Mouse (Mus musculus): Measurements from ENCODE around the gene Fsip1. TPM values are rescaled to one million over a fixed set of nuclear protein-coding genes. Genes with fewer than 3 reads are reported as not detected.

Gene Fsip1
- polyA plus RNA-seq, 1 experiment from 2014 or later, result 4.5 TPM

DNA sequence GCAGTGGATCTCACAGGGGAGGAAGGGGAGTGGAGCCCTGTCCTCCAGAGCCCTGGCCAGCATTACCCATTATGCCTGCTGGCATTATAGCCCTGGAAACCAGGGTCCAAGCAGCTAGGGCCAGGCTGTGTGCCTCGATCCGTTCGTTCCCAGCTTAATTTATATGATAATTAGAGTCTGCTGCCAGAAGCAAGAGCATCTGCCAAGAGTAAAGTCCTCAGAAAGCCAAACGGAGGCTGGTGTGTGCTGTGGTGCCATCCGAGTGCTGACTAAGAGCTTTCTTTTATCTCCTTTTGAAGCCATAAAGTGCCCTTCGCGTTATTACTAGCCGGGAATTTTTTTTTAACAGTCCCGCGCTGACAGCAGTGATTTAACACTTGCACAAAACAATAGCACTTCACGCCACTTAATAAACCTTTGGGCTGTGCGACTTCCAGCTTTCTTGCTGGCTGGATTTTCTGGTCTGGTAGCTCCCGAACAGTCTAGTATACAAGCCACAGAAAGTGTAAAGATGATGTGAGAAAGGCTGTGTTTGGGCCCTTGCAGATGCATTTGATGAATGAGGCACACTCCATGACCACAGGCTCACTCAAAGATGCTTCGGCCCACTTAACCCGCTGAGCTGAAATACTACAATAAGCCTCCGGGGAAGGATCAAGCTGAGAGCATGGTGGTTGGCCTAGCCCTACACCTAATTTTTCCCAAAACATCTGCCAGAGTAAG is 52.9 kb downstream of the Fsip1 start:
- H3K36me3 ChIP-seq (ENCODE audit: control insufficient read depth, insufficient read depth), result no peaks in the 10 kb centered on the region
- H3K9ac ChIP-seq (replicated peaks; ENCODE audit: low read depth, low read length), result 0 out of 2 replicates have a peak overlapping the region, but pooled peaks have one; percentile 20
- H3K4me3 ChIP-seq (replicated peaks; ENCODE audit: low read length), result no peak overlapping the region
- H3K4me1 ChIP-seq (replicated peaks; ENCODE audit: control insufficient read depth, insufficient read depth, low read length), result peaks cover 44% of the 10 kb centered on the region
- 3% methylated on average over 16 of the region's 16 CpGs for WGBS
- peak; percentile 85 for ATAC-seq
- H3K27me3 ChIP-seq (replicated peaks; ENCODE audit: control insufficient read depth, insufficient read depth, low read length), result no peaks in the 10 kb centered on the region
- H3K27ac ChIP-seq (ENCODE audit: low read length), result peak overlapping the region; percentile 90
- no peaks in the 10 kb centered on the region for H3K9me3 ChIP-seq (ENCODE audit: control insufficient read depth, low read length)
- H3K4me2 ChIP-seq (ENCODE audit: low read length), result peak overlapping the region; percentile 43

GRCm38 (mm10) chr2:118202934-118203333 is 53.8 kb downstream of the Fsip1 start:
- ATAC-seq, result no peak
- H3K27ac ChIP-seq (ENCODE audit: low read length), result peak overlapping the region; percentile 90
- peak overlapping the region; percentile 43 for H3K4me2 ChIP-seq (ENCODE audit: low read length)
- no peaks in the 10 kb centered on the region for H3K27me3 ChIP-seq (replicated peaks; ENCODE audit: control insufficient read depth, insufficient read depth, low read length)
- 9% methylated on average over 2 of the region's 2 CpGs for WGBS
- no peaks in the 10 kb centered on the region for H3K36me3 ChIP-seq (ENCODE audit: control insufficient read depth, insufficient read depth)
- no peaks in the 10 kb centered on the region for H3K9me3 ChIP-seq (ENCODE audit: control insufficient read depth, low read length)
- no peak overlapping the region for H3K9ac ChIP-seq (replicated peaks; ENCODE audit: low read depth, low read length)
- no peak overlapping the region for H3K4me3 ChIP-seq (replicated peaks; ENCODE audit: low read length)
- H3K4me1 ChIP-seq (replicated peaks; ENCODE audit: control insufficient read depth, insufficient read depth, low read length), result peaks cover 44% of the 10 kb centered on the region

- no peak for ATAC-seq
Observed at GRCm38 (mm10) chr2:118201983-118202382, 54.8 kb downstream of the Fsip1 start.

DNA sequence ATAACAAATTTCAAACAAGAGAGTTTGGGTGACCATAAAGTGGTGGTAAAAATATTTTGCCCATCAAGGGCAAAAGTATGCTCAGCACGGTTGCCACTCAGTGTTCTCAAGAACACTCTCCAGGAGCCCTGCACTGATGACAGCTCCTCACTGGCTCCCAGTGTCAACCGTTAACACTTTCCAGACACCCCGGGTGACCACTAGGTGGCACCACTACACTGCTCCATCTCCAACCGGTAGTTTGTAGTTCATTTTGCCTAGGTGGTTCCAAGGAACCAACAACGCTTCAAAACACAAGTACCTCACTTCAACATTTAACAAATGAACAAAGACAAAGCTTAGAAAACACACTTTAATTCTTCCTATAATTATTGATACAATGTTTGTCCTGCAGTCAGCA is 56.9 kb downstream of the Fsip1 start:
- no peaks in the 10 kb centered on the region for H3K27me3 ChIP-seq (replicated peaks; ENCODE audit: control insufficient read depth, insufficient read depth, low read length)
- no peak overlapping the region for H3K27ac ChIP-seq (ENCODE audit: low read length)
- H3K4me2 ChIP-seq (ENCODE audit: low read length), result no peak overlapping the region
- H3K9me3 ChIP-seq (ENCODE audit: control insufficient read depth, low read length), result no peaks in the 10 kb centered on the region
- H3K9ac ChIP-seq (replicated peaks; ENCODE audit: low read depth, low read length), result no peak overlapping the region
- H3K4me3 ChIP-seq (replicated peaks; ENCODE audit: low read length), result no peak overlapping the region
- WGBS, result 7% methylated on average over 5 of the region's 5 CpGs
- ATAC-seq, result peak; percentile 38
- H3K4me1 ChIP-seq (replicated peaks; ENCODE audit: control insufficient read depth, insufficient read depth, low read length), result peaks cover 30% of the 10 kb centered on the region
- no peaks in the 10 kb centered on the region for H3K36me3 ChIP-seq (ENCODE audit: control insufficient read depth, insufficient read depth)

More at GRCm38 (mm10) chr2:118201983-118202382, 54.8 kb downstream of the Fsip1 start:
- Histone ChIP-seq H3K4me3 (replicated peaks; ENCODE audit: low read length) (no peak overlapping the region), H3K27me3 (replicated peaks; ENCODE audit: control insufficient read depth, insufficient read depth, low read length) (no peaks in the 10 kb centered on the region), H3K4me1 (replicated peaks; ENCODE audit: control insufficient read depth, insufficient read depth, low read length) (peaks cover 44% of the 10 kb centered on the region), H3K36me3 (ENCODE audit: control insufficient read depth, insufficient read depth) (no peaks in the 10 kb centered on the region), H3K27ac (ENCODE audit: low read length) (peak overlapping the region; percentile 73), H3K4me2 (ENCODE audit: low read length) (no peak overlapping the region), H3K9me3 (ENCODE audit: control insufficient read depth, low read length) (no peaks in the 10 kb centered on the region), H3K9ac (replicated peaks; ENCODE audit: low read depth, low read length) (no peak overlapping the region)

GRCm38 (mm10) chr2:118196966-118197365 is 59.8 kb downstream of the Fsip1 start:
- 77% methylated on average over 3 of the region's 3 CpGs for WGBS
- no peak overlapping the region for H3K9ac ChIP-seq (replicated peaks; ENCODE audit: low read depth, low read length)
- no peak overlapping the region for H3K4me2 ChIP-seq (ENCODE audit: low read length)
- H3K27me3 ChIP-seq (replicated peaks; ENCODE audit: control insufficient read depth, insufficient read depth, low read length), result no peaks in the 10 kb centered on the region
- no peak for ATAC-seq
- no peaks in the 10 kb centered on the region for H3K9me3 ChIP-seq (ENCODE audit: control insufficient read depth, low read length)
- H3K4me3 ChIP-seq (replicated peaks; ENCODE audit: low read length), result no peak overlapping the region
- no peaks in the 10 kb centered on the region for H3K36me3 ChIP-seq (ENCODE audit: control insufficient read depth, insufficient read depth)
- no peak overlapping the region for H3K27ac ChIP-seq (ENCODE audit: low read length)
- H3K4me1 ChIP-seq (replicated peaks; ENCODE audit: control insufficient read depth, insufficient read depth, low read length), result 0 out of 2 replicates have a peak, but pooled peaks cover 4% of the 10 kb centered on the region

DNA sequence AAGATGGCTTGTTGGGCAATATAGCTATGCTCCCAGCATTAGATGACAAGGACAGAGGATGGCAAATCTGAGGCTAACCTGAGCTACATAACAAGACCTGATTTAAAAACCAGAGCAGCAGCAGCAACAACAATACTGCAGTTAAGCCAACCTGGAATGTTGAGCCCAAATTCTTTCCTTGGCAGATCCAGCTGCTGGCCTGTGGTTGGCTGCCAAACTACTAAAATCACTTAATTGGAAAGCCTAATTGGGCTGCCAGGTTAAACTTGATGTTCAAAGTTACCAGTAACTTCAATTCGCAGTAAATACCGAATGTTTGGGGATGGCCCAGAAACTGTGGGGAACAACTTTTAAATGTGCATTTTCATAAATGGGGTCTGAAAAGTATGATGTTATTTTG is 74.6 kb downstream of the Fsip1 start:
- Histone ChIP-seq H3K4me2 (ENCODE audit: low read length) (no peak overlapping the region), H3K4me1 (replicated peaks; ENCODE audit: control insufficient read depth, insufficient read depth, low read length) (peaks cover 3% of the 10 kb centered on the region), H3K9me3 (ENCODE audit: control insufficient read depth, low read length) (0 out of 2 replicates have a peak, but pooled peaks cover 2% of the 10 kb centered on the region), H3K36me3 (ENCODE audit: control insufficient read depth, insufficient read depth) (no peaks in the 10 kb centered on the region), H3K9ac (replicated peaks; ENCODE audit: low read depth, low read length) (no peak overlapping the region), H3K4me3 (replicated peaks; ENCODE audit: low read length) (no peak overlapping the region), H3K27me3 (replicated peaks; ENCODE audit: control insufficient read depth, insufficient read depth, low read length) (no peaks in the 10 kb centered on the region), H3K27ac (ENCODE audit: low read length) (no peak overlapping the region)
- 51% methylated on average over 2 of the region's 2 CpGs for WGBS
- ATAC-seq, result no peak

DNA sequence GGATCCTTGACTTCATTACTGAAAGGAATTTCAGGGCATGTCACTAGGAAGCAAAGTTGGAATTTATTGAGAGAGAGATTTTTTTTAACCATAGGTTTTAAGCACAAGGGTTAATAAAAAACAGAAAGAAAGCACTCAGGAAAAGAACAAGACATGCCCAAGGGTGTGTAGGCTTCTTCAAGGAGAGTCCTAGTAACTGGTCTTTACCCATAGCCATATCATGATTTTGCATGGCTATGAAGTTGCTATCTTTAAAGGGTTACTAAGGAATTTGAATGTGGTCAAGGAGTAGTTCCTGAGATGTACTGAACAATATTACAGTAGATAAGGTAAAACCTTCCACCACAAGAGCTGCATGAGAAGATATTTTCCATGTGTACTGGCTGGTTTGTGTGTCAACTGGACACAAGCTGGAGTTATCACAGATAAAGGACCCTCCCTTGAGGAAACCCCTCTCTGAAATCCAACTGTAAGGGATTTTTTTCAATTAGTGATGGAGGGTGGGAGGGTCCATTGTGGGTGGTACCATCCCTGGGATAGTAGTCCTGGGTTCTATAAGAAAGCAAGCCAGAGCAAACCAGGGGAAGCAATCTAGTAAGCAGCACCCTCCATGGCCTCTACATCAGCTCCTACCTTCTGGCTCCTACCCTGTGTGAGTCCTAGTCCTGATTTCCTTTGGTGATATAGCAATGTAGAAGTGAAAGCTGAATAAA is 76.7 kb downstream of the Fsip1 start:
- H3K9ac ChIP-seq (replicated peaks; ENCODE audit: low read depth, low read length), result no peak overlapping the region
- no peaks in the 10 kb centered on the region for H3K9me3 ChIP-seq (ENCODE audit: control insufficient read depth, low read length)
- peak overlapping the region; percentile 45 for H3K4me2 ChIP-seq (ENCODE audit: low read length)
- H3K4me1 ChIP-seq (replicated peaks; ENCODE audit: control insufficient read depth, insufficient read depth, low read length), result peaks cover 3% of the 10 kb centered on the region
- H3K36me3 ChIP-seq (ENCODE audit: control insufficient read depth, insufficient read depth), result no peaks in the 10 kb centered on the region
- ATAC-seq, result no peak
- no peak overlapping the region for H3K27ac ChIP-seq (ENCODE audit: low read length)
- H3K4me3 ChIP-seq (replicated peaks; ENCODE audit: low read length), result no peak overlapping the region
- no peaks in the 10 kb centered on the region for H3K27me3 ChIP-seq (replicated peaks; ENCODE audit: control insufficient read depth, insufficient read depth, low read length)

- peaks cover 3% of the 10 kb centered on the region for H3K4me1 ChIP-seq (replicated peaks; ENCODE audit: control insufficient read depth, insufficient read depth, low read length)
- no peaks in the 10 kb centered on the region for H3K27me3 ChIP-seq (replicated peaks; ENCODE audit: control insufficient read depth, insufficient read depth, low read length)
- no peak overlapping the region for H3K27ac ChIP-seq (ENCODE audit: low read length)
- H3K36me3 ChIP-seq (ENCODE audit: control insufficient read depth, insufficient read depth), result no peaks in the 10 kb centered on the region
- no peaks in the 10 kb centered on the region for H3K9me3 ChIP-seq (ENCODE audit: control insufficient read depth, low read length)
- H3K9ac ChIP-seq (replicated peaks; ENCODE audit: low read depth, low read length), result no peak overlapping the region
- peak overlapping the region; percentile 18 for H3K4me3 ChIP-seq (replicated peaks; ENCODE audit: low read length)
- H3K4me2 ChIP-seq (ENCODE audit: low read length), result peak overlapping the region; percentile 45
- under 1% methylated on average over 6 of the region's 10 CpGs for WGBS
- peak; percentile 50; the same call in 1 of the 2 replicates for ATAC-seq
Observed at GRCm38 (mm10) chr2:118179472-118179871, 77.3 kb downstream of the Fsip1 start.

DNA sequence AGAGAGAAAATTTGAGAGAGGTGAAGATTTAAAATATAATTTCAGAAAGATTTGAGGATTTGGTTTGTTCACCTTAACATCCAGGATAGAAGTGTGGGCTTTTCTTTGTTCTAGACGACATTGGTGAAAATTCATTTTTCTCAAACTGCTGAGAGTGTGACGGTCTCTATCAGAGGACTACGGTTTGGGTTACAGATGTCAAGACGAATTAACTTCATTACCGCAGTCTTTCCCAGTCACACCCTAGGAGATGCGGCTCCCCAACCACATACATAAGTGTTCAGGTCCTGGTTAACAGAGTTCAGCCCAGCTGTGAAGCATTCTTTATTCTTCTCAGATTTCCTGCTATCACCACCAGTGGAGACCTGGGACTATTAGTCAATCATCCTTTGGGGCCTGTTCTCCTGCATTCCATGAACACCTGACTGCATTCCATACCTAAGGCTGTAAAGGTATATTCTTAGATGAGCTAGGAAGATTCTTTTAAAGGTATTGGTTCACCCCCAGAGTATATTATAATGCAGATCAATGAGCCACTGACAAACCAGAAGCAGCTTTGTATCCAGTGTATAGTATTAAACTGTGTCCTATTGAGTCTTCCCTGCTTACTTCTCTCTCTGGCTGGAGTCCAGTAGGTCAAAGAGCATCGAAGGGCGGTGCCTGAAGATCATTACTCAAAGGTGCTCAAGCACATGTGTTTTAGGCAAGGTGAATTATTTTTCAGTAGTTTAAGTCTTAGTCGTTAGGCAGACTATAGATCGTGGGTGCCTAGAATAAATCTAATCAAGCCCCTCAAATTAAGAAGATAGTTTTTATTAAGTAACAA is 82.0 kb downstream of the Fsip1 start:
- Histone ChIP-seq H3K4me3 (replicated peaks; ENCODE audit: low read length) (no peak overlapping the region), H3K27ac (ENCODE audit: low read length) (no peak overlapping the region), H3K4me1 (replicated peaks; ENCODE audit: control insufficient read depth, insufficient read depth, low read length) (peaks cover 3% of the 10 kb centered on the region), H3K9ac (replicated peaks; ENCODE audit: low read depth, low read length) (no peak overlapping the region), H3K27me3 (replicated peaks; ENCODE audit: control insufficient read depth, insufficient read depth, low read length) (no peaks in the 10 kb centered on the region), H3K9me3 (ENCODE audit: control insufficient read depth, low read length) (peaks cover 3% of the 10 kb centered on the region; the same call in 1 of the 2 replicates), H3K36me3 (ENCODE audit: control insufficient read depth, insufficient read depth) (no peaks in the 10 kb centered on the region), H3K4me2 (ENCODE audit: low read length) (no peak overlapping the region)
- WGBS, result 84% methylated on average over 10 of the region's 10 CpGs
- ATAC-seq, result no peak

Data from forebrain, embryonic 16.5 days (tissue).